Mouse (Mus musculus): ENCODE results near the gene Wdr11.

Wdr11 gene

DNA sequence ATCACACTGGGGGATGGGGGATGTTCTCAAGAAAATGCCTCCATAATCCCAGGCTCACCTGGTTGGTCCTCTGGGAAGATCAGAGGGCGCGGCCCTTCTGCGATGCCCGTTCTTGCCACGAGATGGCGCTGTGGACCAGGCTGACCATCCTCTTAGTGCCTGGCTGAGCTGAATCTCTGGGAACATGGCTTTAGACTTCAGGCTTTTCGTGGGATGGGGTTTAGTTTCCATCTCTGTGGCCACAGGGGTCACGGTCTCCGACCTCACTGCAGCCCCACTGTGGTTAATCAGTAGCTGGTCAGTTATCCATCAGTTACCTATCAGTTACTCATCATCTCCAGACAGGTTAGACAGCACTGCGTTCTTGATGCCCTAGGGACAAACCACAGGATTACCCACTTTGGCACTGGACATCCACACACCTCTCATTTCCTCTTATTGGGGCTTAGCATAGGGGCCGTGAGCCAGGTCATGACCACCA, 62.2 kb downstream of the Wdr11 start:
- DNase-seq (ENCODE audit: low spot score) = peak; percentile 18

DNA sequence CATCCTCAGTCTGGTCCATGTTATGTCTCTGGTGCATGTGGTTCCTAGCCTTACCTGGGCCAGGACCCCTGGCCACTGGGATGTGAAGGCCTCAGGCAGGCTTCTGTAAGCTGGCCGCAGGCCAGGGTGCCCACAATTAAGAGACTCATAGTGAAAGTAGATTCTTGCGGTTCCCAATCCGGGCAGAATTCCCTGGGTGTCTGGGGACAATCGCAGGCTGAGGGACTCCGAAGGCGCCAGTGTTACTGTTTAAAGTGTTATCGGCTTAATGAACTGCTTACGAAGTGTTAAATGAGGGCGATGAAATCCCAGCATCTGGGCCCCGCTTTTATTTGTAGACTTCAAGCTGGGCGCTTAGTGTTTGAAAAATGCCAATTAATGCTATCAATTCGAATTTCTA, 63.3 kb downstream of the Wdr11 start:
- no peak for DNase-seq (ENCODE audit: low spot score)

DNA sequence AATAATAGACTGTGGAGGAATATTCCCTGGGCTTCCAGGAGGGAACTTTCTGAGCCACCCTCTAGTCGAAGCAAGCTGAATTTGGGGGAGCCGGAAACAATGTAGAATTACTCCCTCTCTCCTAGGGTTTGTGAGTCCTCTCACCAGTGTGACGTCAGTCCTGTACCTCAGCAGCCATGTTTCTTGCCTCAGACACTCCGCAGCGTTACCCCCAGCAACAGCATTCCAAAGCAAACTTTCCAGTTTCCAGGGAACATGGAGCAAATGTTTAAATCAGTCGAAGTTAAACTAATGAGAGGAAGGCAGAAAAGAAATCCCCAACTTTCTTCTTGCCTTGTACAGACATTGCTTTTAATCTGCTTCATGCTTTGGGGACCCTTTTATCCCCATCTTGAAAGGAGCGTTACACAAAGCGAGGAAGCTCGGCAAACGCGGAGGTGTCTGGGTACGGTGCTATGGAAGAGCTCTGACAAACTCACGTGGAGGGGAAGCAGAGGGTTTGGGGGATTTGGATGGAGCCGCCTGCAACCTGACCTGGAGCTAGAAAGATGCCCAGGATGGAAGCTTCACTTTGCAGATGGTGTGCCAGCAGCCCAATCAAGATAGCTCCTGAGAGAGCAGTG, 64.1 kb downstream of the Wdr11 start:
- DNase-seq (ENCODE audit: low spot score) = no peak

DNA sequence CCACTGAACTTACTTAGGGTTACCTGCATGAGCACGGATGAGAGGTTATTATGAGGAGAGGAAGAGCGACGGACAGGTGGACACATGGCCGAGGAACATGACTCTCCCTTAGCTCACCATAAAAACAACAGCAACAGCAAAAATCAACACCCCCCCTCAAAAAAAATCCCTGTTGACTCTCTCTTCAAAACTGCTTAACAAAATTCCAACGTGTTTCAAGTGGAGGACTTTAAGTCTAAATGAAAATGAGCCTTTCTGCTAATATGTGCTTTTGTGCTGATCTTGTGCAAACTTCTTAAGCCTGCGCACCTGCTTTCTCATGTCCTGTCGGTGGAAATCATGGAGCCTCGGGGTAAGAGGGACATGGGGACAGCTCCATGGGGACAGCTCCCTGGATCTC, 66.2 kb downstream of the Wdr11 start:
- no peak for DNase-seq (ENCODE audit: low spot score)

DNA sequence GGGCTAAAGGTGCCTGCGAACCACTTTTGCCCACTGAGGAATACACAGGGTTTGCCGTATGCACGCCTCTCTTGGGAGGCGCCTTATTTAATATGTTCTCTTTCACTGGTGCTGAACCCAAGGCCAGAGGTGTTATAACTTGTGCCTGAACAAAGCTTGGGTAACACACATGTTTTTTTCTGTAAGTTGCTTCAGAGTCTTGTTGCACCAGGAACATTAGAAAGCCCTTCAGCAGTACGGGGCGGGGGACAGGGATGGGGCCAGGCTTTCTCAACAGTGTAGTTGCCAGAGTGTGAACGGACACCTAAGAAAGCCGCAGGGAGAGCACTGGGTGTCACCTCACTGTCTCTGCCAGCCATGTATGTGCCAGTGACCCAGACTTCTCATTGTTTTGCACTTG, 68.1 kb downstream of the Wdr11 start:
- DNase-seq (ENCODE audit: low spot score) = no peak

DNA sequence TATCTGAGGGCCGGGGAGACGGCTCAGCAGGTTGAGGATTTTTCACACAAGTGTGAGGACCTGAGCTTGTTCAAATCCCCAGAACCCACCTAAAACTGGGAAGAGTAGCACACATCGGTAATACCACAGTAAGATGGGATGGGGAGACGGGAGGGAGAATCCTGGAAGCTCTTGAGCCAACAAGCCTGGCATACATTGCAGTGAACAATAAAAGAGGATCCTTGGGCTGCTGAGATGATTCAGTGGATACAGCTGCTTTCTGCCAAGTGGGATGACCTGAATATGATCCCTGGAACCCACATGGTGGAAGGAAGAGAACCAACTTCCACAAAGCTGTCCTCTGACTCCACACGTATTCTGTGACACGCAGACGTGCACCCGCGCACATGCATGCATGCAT, 68.9 kb downstream of the Wdr11 start:
- no peak for DNase-seq (ENCODE audit: low spot score)

DNA sequence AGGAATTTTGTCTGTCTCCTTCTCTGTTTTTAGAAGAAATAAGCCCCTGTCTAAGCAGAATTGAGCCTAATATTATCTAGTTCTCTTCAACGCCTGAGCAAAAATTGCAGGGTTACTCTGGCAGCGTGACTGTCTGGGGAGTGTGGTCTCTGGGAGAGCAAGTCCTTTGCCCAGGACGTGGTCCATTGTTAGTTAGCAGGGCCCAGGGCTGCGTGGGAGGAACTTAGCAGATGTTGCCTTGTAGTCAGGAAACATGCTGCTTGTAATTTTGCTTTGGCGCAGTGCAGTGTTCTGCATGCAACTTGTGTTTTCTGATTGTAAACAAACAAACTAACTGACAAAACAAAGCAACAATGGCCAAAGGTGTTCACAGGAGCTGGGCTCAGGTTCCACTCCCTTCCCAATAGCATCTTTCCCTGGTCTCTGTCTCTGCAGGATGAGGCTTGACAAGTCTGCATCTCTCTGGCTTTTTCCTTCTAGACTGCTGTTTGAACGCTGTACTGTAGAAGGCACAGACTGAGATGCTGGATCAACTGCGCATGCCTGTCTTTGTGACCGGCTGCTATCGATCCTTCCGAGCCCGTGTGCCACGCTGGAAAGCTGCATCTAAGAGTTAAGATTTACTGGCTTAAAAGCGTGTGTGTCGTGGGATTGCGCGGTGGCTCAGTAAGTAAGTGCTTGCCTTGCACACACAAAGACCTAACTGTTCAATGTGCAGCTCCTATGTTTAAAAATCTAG, 70.6 kb downstream of the Wdr11 start:
- DNase-seq (ENCODE audit: low spot score) = no peak

DNA sequence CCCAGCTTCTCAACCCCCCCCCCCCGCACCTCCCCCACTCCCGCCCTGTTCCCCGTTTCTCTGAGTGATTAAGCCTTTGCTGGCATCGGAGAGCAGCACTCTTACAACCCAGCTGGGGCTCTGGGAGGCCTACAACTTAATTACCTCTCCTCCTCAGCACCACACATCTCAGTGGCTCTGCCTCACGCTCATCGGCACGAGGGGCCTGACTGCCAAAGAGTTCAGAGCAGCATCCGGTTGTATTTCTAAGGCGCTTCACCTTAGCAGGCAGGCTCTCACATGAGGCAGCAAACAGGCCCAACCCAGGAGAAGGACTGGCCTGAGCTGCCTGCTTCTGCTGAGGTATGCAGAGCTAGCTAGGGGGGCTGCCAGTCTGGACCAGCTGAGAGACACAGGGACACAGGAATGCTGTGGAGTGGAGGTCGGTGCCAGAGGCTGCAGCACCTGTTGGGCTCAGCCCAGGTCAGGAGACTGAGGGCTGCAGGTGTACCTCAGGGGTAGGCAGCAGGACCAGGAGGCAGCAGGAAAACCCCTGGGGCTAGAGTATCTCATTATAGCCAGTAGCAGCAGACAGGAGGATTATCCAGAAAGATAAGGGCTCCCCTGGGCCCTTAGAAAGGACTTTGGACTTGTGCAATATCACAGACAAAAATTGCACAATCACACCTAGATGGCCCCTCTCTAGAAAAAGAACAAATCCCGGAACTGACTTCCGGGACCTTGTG, 72.3 kb downstream of the Wdr11 start:
- DNase-seq (ENCODE audit: low spot score) = no peak

DNA sequence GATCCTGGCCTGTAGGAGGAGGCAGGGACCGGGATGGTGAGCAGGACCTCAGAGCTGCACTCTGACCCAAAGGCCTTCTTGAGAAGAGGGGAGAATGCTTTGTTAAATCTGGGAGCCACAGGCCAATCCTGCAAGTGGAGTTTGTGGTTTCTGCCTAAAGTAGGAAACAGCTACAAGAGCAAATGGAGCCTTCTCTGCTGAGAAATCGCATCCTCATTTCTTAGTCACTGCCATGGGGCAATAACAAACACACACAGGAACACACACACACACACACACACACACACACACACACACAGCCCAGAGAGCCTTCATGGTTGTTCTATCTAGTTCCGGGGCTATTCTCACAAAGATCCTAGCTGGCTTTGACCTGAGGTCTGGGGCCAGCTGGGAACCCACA, 73.7 kb downstream of the Wdr11 start:
- no peak for DNase-seq (ENCODE audit: low spot score)

DNA sequence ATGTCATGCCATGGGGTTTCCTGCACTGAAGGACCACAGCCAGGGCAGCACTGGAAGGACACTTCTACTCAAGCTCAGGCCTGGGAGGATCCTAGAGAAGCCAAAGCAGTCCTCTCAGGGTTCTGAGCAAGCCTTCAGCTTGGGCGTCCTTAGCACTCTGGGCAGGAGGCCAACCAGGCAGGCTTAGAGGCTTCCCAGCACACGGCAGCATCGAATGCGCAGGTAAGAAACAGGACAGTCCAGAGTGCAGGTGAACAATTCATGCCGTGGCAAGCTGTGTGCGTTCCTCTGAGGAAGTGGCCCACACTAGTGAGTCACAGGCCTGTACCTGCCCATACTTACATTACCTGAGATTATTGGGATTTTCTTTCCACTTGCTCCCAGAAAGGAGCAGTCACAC, 74.3 kb downstream of the Wdr11 start:
- DNase-seq (ENCODE audit: low spot score) = no peak

DNA sequence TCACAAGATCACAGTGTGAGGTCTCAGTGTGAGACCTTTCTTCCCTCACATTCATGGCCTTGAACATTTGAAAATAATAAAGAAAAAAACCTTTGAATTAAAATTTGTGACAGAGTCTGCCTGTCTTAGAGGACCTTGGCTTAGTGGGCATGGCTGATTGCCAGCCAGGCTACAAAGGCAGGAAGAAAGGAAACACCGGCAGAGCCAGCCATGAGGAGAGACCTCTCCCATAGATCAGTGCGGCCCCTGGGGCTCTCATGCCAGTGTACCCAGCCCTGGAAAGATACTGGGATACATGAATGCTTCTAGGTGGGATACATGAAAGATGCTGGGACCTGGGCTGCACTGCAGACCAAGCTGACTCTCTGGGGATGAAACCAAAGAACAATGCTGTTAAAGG, 74.9 kb downstream of the Wdr11 start:
- no peak for DNase-seq (ENCODE audit: low spot score)

DNA sequence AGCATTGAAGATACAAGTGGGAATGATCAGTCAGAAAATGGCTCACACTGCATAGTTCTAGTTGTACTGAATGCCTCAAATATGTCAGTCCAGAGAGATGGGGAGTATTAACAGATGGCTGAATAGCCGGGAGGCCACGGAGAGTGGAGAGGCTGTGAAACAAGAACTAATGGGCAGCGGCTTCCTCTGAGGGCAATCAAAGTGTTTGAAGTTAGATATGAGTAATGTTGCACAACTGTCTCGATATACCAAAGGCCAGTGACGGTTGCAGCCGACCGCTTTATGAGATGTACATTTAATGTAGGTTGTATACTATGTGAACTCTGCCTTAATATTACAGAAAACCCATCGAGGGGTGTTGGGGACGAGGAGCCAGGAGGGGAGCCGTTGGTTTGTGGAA, 78.6 kb downstream of the Wdr11 start:
- no peak for DNase-seq (ENCODE audit: low spot score)

DNA sequence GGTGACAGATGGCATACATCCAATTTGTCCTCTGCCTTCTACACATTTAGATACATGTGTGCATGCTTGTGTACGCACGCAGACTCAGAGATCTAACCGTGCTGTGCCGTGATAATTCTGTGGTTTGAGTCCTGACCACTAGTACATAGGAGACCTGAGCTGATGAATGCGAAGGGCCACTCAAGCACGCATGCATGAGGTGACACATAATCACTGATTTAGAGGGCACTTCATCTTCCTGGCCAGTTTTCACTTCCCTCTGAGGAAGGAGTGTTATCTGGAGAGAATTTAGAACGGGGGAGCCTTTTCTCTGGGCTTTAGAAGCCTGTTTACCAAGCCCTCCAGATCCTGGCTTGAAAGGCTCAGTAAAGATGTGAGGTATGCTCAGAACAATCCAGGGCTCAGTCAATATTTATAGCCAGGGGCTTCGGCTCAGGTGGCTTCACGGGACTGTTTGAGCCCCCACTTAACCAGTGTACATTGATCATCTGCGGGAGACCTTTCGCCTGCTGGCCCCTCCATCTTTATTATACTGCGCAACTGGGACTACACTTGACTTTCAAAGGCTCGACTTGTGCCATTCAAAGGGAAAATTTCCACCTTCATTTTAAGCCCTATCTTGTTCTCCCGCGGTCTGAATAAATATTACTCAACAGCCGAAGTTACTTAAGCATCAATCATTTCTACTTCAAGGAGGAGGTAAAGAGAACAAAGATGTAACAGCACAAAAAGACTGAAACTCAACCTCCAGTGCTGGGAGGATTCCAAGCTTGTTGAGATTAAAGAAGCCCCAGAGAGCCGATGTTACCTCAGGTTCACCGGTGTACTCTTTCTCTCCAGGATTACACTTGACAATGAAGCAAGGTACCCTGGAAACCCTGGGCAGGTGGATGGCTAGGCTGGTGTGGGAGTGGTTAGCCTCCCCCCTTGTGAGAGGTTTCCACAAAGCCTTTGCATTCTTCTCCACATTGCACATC, 80.3 kb downstream of the Wdr11 start:
- no peak for DNase-seq (ENCODE audit: low spot score)

DNA sequence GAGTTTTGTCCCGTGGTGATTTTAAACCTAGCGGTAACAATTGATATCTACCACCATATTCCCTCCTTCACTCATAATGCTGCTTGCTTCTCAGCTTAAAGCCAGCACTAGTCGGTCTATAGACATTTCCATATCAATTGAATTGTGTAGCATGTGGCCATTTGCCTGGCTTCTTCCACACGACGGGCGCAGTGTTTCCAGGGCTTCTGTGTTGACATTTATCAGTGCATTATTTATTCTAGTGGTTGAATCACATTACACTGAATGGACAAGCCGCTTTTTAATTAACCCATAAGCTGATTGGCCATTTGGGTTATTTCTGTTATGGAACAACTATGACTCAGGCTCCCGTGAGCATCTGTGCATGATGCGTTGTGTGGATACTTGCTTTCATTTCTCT, 82.1 kb downstream of the Wdr11 start:
- DNase-seq (ENCODE audit: low spot score) = no peak

DNA sequence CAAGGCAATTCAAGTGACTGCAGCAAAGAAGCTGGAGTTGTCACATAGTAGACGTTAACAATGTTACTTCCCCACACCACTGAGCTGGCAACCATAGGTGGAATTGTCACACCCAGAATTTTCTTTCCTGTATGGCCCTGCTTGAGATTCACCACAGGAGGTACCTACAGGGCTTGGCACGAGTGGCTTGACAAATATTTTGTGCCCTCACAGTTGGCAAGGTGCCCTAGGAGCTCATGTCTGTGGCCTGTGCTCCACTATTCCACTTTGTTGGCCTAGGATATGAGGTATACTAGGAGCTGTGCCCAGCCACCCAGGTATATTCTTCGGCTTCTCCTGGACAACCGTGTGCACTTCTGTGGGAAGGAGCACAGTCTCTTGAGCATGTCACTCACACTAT, 82.9 kb downstream of the Wdr11 start:
- DNase-seq (ENCODE audit: low spot score) = no peak

DNA sequence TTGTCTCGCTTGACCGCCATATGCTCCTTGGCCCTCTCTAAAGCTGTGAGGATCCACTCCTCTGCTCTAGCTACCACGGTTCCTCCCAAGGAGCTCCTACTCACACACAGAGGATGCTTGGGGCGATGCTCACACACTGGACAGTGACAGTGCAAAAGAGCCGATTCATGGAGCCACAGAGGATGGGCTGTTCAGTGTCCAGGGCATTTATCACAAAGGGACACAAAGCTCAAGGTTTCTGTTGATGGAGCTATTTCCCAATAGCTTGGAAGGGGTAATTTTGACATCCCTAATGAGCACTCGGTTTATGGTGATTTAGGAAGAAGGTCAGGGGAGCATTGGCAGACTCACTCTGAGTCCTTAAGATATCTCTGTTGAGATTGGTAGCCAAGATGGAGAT, 84.2 kb downstream of the Wdr11 start:
- no peak for DNase-seq (ENCODE audit: low spot score)

DNA sequence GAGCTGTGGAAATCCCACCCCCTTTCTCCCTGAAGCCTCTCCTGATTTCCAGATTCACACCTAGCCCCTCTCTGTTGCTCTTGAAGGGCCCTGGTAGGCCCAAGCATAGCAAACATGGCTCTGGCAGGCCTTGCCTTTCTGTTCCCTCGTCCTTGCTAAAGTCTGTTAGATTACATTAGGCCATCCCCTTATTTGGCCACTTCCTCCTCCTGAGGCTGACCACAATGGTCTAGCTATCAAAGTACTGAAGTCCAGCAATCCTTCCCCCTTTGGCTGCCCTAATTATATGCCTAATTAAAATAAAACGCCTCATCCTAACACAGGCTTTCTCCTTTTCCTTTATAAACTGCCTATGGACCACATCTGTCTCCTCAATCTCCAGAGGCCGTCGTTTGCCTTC, 85.5 kb downstream of the Wdr11 start:
- DNase-seq (ENCODE audit: low spot score) = no peak

DNA sequence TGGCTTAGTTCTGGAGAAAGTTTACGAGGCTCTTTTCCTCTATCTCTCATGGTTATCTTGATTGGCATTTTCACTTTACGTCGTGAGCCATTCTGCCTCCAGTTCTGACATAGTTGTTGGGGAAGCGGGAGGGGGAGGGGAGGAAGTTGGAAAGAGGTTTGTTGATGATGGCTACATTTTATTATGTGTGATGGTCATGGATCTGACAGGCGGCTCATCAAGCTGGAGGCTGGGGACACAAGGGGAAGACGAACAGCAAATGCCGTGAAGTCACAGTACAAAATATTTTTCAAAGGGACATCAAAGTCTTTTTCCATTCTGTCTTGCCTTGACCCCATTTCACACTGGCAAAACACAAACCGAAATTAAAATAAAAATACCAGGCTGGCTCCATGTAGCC, 86.8 kb downstream of the Wdr11 start:
- no peak for DNase-seq (ENCODE audit: low spot score)

DNA sequence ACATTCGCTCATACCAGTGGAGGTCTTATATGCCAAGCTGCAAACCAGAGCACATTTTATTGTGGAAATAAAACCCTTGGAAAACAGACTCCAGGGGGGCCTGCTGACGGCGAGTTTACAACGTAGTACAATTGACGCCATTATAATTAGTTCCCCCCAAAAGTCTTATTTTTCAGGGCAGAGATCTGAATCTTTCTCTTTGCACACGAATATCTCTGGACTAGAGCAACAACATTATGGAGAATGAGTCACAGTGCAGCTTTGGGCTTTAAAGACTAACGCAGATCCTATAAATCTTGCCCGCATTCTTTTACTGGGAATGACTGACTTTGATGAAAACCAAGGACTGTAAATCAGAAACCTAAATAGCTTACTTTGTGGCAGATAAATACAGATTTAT, 87.3 kb downstream of the Wdr11 start:
- no peak for DNase-seq (ENCODE audit: low spot score)

DNA sequence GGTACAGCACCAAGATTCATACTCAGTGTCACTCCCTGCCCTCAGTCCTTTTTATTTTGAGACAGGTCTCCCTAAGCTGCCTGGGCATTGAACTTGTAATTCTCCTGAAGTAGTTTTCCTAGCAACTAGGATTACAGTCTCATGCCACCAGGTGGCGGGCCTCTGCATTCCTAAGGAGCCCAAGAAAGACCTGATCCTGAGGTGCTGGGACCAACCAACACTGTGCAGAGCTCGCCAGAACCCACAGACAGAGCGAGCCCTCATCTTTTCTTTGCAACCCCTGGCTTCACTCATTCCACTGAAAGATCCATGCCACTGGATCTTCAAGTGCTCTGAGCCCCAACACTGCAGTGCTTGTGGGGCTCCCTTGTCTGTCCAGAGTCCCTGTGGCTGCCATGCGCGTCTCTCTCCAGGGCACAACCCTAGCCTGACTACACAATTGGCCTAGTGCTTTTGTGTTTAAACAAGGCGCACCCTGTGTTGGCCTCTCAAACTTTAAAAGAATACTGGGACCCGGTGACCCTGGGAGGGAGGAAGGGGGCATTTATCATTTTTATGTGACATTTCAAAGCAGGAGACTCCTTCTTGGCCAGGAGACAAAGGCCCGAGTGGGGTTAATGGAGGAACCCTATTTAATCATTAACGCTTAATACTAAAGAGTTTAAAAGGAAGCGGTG, 89.0 kb downstream of the Wdr11 start:
- no peak for DNase-seq (ENCODE audit: low spot score)

DNA sequence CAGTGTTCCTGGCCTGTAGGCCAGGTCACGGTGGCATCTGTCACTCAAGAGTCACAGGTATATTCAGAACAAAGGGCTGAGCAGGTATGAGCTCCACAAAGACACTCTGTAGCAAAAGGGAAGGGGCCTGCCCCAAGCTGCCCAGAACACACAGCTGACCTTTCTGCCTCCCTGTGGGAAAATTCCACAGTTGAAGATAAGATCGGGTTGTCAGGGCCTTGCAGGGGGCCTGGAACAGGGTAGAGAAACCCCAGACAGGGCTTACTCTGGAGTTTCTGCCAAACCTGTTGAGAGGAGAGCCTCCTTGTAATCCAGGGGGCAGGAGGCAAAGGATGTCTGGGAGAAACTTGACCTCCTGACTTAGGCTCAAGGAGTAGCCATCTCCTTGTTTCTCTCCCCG, 90.9 kb downstream of the Wdr11 start:
- DNase-seq (ENCODE audit: low spot score) = no peak

DNA sequence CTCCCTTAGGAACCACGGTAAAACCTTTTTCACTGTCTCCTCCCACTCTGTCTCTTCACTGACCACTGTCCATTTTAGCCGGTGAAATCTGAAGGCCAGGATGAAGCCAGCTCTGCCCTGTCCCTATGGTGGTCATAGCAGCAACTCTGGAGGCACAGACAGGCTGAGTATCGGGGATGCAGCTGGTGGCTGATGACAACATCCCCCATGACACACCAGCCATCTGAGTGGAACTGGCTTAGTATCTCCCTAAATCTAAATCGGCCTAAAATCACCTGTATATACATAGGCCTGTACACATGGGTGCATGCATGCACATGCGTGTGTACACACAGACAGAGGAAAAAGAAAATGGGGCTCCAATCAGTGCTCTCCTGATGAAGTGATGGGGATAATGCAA, 93.7 kb downstream of the Wdr11 start:
- DNase-seq (ENCODE audit: low spot score) = no peak

Data from c-Kit-positive CD71-positive TER-119-positive erythroid progenitor cells, embryonic 14.5 days (primary cell).